ENCODE assay signal across 10 mouse cellular contexts in genomic region chr4:150865371-150865770, GRCm38 (mm10). TPM values are rescaled to one million over a fixed set of nuclear protein-coding genes. Genes with fewer than 3 reads are reported as not detected.
DNase-seq lines count a peak whose midpoint lies in the region; ATAC-seq and TF ChIP-seq lines count a peak whose summit lies in the region.
"Had no signal": no experiment of that assay in that cellular context is flagged by ENCODE, and none has a peak within 500 bp of the region (broad histone marks: within the 10 kb centered on the region; RNA-seq: fewer than 3 reads in every experiment).

No protein-coding gene starts in this region.

- H3K27me3 ChIP-seq in heart, postnatal 0 days (ENCODE audit: control insufficient read depth, insufficient read depth, low read length) = no peaks in the 10 kb centered on the region
- H3K27me3 ChIP-seq: liver, embryonic 13.5 days had no signal

- TF ChIP-seq CTCF in heart, postnatal 0 days (IDR thresholded peaks at IDR 0.05; ENCODE audit: low read depth) = peak; percentile 51

- TF ChIP-seq EP300 in heart, postnatal 0 days (IDR thresholded peaks at IDR 0.05; ENCODE audit: low read depth) = no peak

- no peak overlapping the region for H3K9ac ChIP-seq in heart, postnatal 0 days (replicated peaks; ENCODE audit: low read depth, low read length)
- H3K9ac ChIP-seq: liver, embryonic 13.5 days had no signal

- no peak for DNase-seq in heart, postnatal 0 days (ENCODE audit: low spot score)
- DNase-seq in heart, adult 8-10 months (ENCODE audit: low spot score) = no peak
- DNase-seq in lung, postnatal 36 days = peak; percentile 63
- DNase-seq in lung, adult 18-20 months = no peak
- peak; percentile 62 for DNase-seq in MN1 (ENCODE audit: low spot score)
- peak; percentile 61 for DNase-seq in retina, embryonic 14.5 days (ENCODE audit: low spot score)
- DNase-seq in spleen, postnatal 14 days (ENCODE audit: low spot score in 2 of 2) = no peak
- DNase-seq: kidney, postnatal 4 days; liver, embryonic 13.5 days had no signal

- H3K27ac ChIP-seq in heart, postnatal 0 days (ENCODE audit: low read depth) = no peak overlapping the region
- H3K27ac ChIP-seq: liver, embryonic 13.5 days had no signal

- no peaks in the 10 kb centered on the region for H3K4me1 ChIP-seq in heart, postnatal 0 days (ENCODE audit: control insufficient read depth, insufficient read depth)

- H3K9me3 ChIP-seq in heart, postnatal 0 days (replicated peaks; ENCODE audit: control insufficient read depth, low read length) = no peaks in the 10 kb centered on the region
- H3K9me3 ChIP-seq: liver, embryonic 13.5 days had no signal

- ATAC-seq in heart, postnatal 0 days (ENCODE audit: insufficient read depth, low read depth) = no peak
- ATAC-seq in granulocyte monocyte progenitor cell, adult 5-6 weeks (replicated peaks; ENCODE audit: poor library complexity, severe bottlenecking) = no peak

- H3K36me3 ChIP-seq in heart, postnatal 0 days (replicated peaks; ENCODE audit: control insufficient read depth, insufficient read depth, low read length) = peaks cover 33% of the 10 kb centered on the region

- no peak overlapping the region for H3K4me3 ChIP-seq in heart, postnatal 0 days (ENCODE audit: low read depth, low read length)
- H3K4me3 ChIP-seq: liver, embryonic 13.5 days had no signal

- no peak overlapping the region for H3K4me2 ChIP-seq in heart, postnatal 0 days (ENCODE audit: low read depth, low read length)
- H3K4me2 ChIP-seq: liver, embryonic 13.5 days had no signal

RNA-seq across cellular contexts. Expression of gene Errfi1, which starts 11.7 kb away (rescaled TPM):
- total RNA-seq in heart, postnatal 0 days (2014; rRNA removed; ENCODE audit: low replicate concordance) = 16.0 and 33.7 TPM in 2 replicates
- polyA plus RNA-seq in heart, postnatal 0 days (2015; fragmentation: Nextera tagmentation; extraction: Ambion mirVana) = 7.4 and 7.9 TPM in 2 replicates
- 10 to 100 TPM in 2 of 4 experiments, 1 to 10 TPM in 2; 8.5 to 23.4 (median 11.4) TPM for total RNA-seq in heart, adult 8-10 months (2022)
- total RNA-seq in granulocyte monocyte progenitor cell, adult 5-6 weeks (2014; fragmentation: Nextera tagmentation) = 0.84 TPM in 1 of 2 replicates, not detected in the other
- 0.52 and 1.2 TPM in 2 replicates for total RNA-seq in granulocyte monocyte progenitor cell, adult 5-6 weeks (2017)

RNA-seq across cellular contexts. Expression of gene Park7, which starts 48.9 kb away (rescaled TPM):
- total RNA-seq in heart, postnatal 0 days (2014; rRNA removed; ENCODE audit: low replicate concordance) = 120 and 152 TPM in 2 replicates
- polyA plus RNA-seq in heart, postnatal 0 days (2015; fragmentation: Nextera tagmentation; extraction: Ambion mirVana) = 322 and 333 TPM in 2 replicates
- total RNA-seq in heart, adult 8-10 months (2022) = 100 to 1,000 TPM; 275 to 312 (median 290) TPM
- 284 and 328 TPM in 2 replicates for total RNA-seq in granulocyte monocyte progenitor cell, adult 5-6 weeks (2014; fragmentation: Nextera tagmentation)
- 431 and 435 TPM in 2 replicates for total RNA-seq in granulocyte monocyte progenitor cell, adult 5-6 weeks (2017)

RNA-seq across cellular contexts. Expression of gene Tnfrsf9, which starts 49.0 kb away (rescaled TPM):
- total RNA-seq in heart, postnatal 0 days (2014; rRNA removed; ENCODE audit: low replicate concordance) = 2.0 and 3.5 TPM in 2 replicates
- 0.36 and 0.53 TPM in 2 replicates for polyA plus RNA-seq in heart, postnatal 0 days (2015; fragmentation: Nextera tagmentation; extraction: Ambion mirVana)
- under 1 TPM; 0.12 to 0.29 (median 0.22) TPM for total RNA-seq in heart, adult 8-10 months (2022)
- not detected in 2 replicates for total RNA-seq in granulocyte monocyte progenitor cell, adult 5-6 weeks (2014; fragmentation: Nextera tagmentation)
- total RNA-seq in granulocyte monocyte progenitor cell, adult 5-6 weeks (2017) = not detected in 2 replicates

Comparison
In these comparisons a context has a peak if more than half of its experiments do, and no peak if none do; other contexts are left out.
1. DNase-seq: peak in lung, postnatal 36 days (single experiment), MN1 (single experiment) and retina, embryonic 14.5 days (single experiment); none in heart, postnatal 0 days (single experiment), heart, adult 8-10 months (single experiment), lung, adult 18-20 months (0 of 2) and spleen, postnatal 14 days (0 of 2).